Mouse (Mus musculus) adrenal gland (tissue): ENCODE data around the gene Gm20906.
"Not testable (repeated sequence)": the region's sequence is repeated elsewhere in the genome, so short reads cannot be mapped to it uniquely, and the experiment has no call there.

Source experiments
- intact Hi-C: fragments of 180-260 bp; cut with DNase I; formaldehyde crosslinking; loops from one replicate; pipeline ENCODE4 v1.15.1; 2025
- long read RNA-seq, 2 experiments: library from polyadenylated mRNA; unstranded; transcript quantifications; one replicate each; pipeline ENCODE4 v2.0.0; 2020; ENCODE audit warnings: borderline replicate concordance in 1 of 2; ENCODE audit not compliant: insufficient replicate concordance in 1 of 2

Gene Gm20906
- long read RNA-seq, experiment 1: 0 reads
- long read RNA-seq, experiment 2: 0 reads

- intact Hi-C loops: not testable (repeated sequence)
Observed at GRCm38 (mm10) chrY:87550666-87551065, at the start of gene Gm20906. Gm20906 (plus strand) TSS chrY:87550966.
